Mouse (Mus musculus) neural tube, embryonic 14.5 days (tissue): Measurements from ENCODE around the gene Olfr31. TPM values are rescaled to one million over a fixed set of nuclear protein-coding genes. Genes with fewer than 3 reads are reported as not detected.

Experiments used
- ATAC-seq: fragments of 200-750 bp; cut with Nextera tagmentation; 2 replicates; pipeline ENCODE4 v1.8.0; 2017; ENCODE audit warnings: low read depth, mild to moderate bottlenecking, moderate TSS enrichment, moderate library complexity
- H3K27ac ChIP-seq: fragments of 300-500 bp; sonication (generic); 2 replicates; pipeline ENCODE4 v1.5.1; 2014; ENCODE audit warnings: low read depth, mild to moderate bottlenecking, control low read depth, low read length, moderate library complexity, mixed read lengths
- H3K27me3 ChIP-seq: fragments of 300-500 bp; sonication (generic); 2 replicates; pipeline ENCODE4 v1.6.1; 2014; ENCODE audit warnings: low read length; ENCODE audit not compliant: control insufficient read depth, insufficient read depth
- H3K36me3 ChIP-seq: fragments of 300-500 bp; sonication (generic); 2 replicates; pipeline ENCODE4 v1.6.1; 2014; ENCODE audit warnings: low read length, mixed read lengths; ENCODE audit not compliant: control insufficient read depth, insufficient read depth
- H3K4me1 ChIP-seq: fragments of 300-500 bp; sonication (generic); 2 replicates; pipeline ENCODE4 v1.6.1; 2014; ENCODE audit warnings: low read length; ENCODE audit not compliant: control insufficient read depth, insufficient read depth
- H3K4me2 ChIP-seq: fragments of 300-500 bp; sonication (generic); 2 replicates; pipeline ENCODE4 v1.6.1; 2014; ENCODE audit warnings: mild to moderate bottlenecking, low read depth, low read length, control low read depth
- H3K4me3 ChIP-seq: fragments of 300-500 bp; sonication (generic); 2 replicates; pipeline ENCODE4 v1.5.1; 2014; ENCODE audit warnings: low read depth, low read length, control low read depth, mixed read lengths
- H3K9ac ChIP-seq: fragments of 300-500 bp; sonication (generic); replicated peaks from 2 replicates; pipeline ENCODE4 v1.6.1; 2014; ENCODE audit warnings: low read depth, mild to moderate bottlenecking, control low read depth, low read length, mixed read lengths
- H3K9me3 ChIP-seq: fragments of 300-500 bp; sonication (generic); 2 replicates; pipeline ENCODE4 v1.6.1; 2016; ENCODE audit warnings: low read length; ENCODE audit not compliant: control insufficient read depth
- WGBS: fragments of 180-500 bp; shearing (Covaris S2); extraction: QIAGEN DNeasy Blood & Tissue Kit; methylation state at CpG from one replicate; pipeline ENCODE4 v1.1.7; 2014; 5-methylcytosine and 5-hydroxymethylcytosine counted together
- polyA plus RNA-seq: library from polyadenylated mRNA; unstranded; fragments of >200 nt; fragmentation: Nextera tagmentation; extraction: Ambion mirVana; gene quantifications from 2 replicates; pipeline ENCODE4 v1.2.1, GENCODE M21; 2014

Olfr31 gene
- 0.09 TPM in 1 of 2 replicates, not detected in the other for polyA plus RNA-seq

- ATAC-seq = no peak
- H3K27me3 ChIP-seq = no peaks in the 10 kb centered on the region
- H3K4me2 ChIP-seq = no peak within 1 kb of the TSS
- no peak within 1 kb of the TSS for H3K27ac ChIP-seq
- no peaks in the 10 kb centered on the region for H3K9me3 ChIP-seq
- H3K36me3 ChIP-seq = no peaks in the 10 kb centered on the region
- H3K4me1 ChIP-seq = no peaks in the 10 kb centered on the region
- H3K9ac ChIP-seq = no peak within 1 kb of the TSS
- no peak within 1 kb of the TSS for H3K4me3 ChIP-seq
These were observed at the start of gene Olfr31 for GRCm38 (mm10) chr14:14322528-14322927. Gene Olfr31, plus strand, starts transcription at chr14:14322828.

GRCm38 (mm10) chr14:14294426-14294825, 28.2 kb upstream of the Olfr31 start:
- no peak overlapping the region for H3K9ac ChIP-seq
- ATAC-seq = no peak
- H3K9me3 ChIP-seq = no peaks in the 10 kb centered on the region
- H3K36me3 ChIP-seq = no peaks in the 10 kb centered on the region
- H3K4me3 ChIP-seq = no peak overlapping the region
- WGBS = 76% methylated on average over 7 of the region's 7 CpGs
- H3K4me1 ChIP-seq = no peaks in the 10 kb centered on the region
- H3K27ac ChIP-seq = no peak overlapping the region
- no peaks in the 10 kb centered on the region for H3K27me3 ChIP-seq
- H3K4me2 ChIP-seq = no peak overlapping the region

- no peaks in the 10 kb centered on the region for H3K36me3 ChIP-seq
- 62% methylated on average over 16 of the region's 16 CpGs for WGBS
- H3K9ac ChIP-seq = no peak overlapping the region
- H3K27me3 ChIP-seq = no peaks in the 10 kb centered on the region
- H3K4me3 ChIP-seq = no peak overlapping the region
- H3K4me2 ChIP-seq = no peak overlapping the region
- ATAC-seq = no peak
- H3K4me1 ChIP-seq = no peaks in the 10 kb centered on the region
- no peak overlapping the region for H3K27ac ChIP-seq
- no peaks in the 10 kb centered on the region for H3K9me3 ChIP-seq
These were observed 13.7 kb upstream of the Olfr31 start for GRCm38 (mm10) chr14:14308938-14309337.

- ATAC-seq = no peak
- H3K4me2 ChIP-seq = no peak overlapping the region
- no peaks in the 10 kb centered on the region for H3K9me3 ChIP-seq
- 59% methylated on average over 14 of the region's 14 CpGs for WGBS
- no peak overlapping the region for H3K27ac ChIP-seq
- no peak overlapping the region for H3K4me3 ChIP-seq
- no peaks in the 10 kb centered on the region for H3K36me3 ChIP-seq
- H3K4me1 ChIP-seq = no peaks in the 10 kb centered on the region
- H3K9ac ChIP-seq = no peak overlapping the region
- H3K27me3 ChIP-seq = no peaks in the 10 kb centered on the region
These were observed 13.2 kb upstream of the Olfr31 start for GRCm38 (mm10) chr14:14309416-14309815.

- 8% methylated on average over 37 of the region's 40 CpGs for WGBS
- peaks cover 6% of the 10 kb centered on the region for H3K9me3 ChIP-seq
- peak; percentile 84 for ATAC-seq
These were observed 22.7 kb downstream of the Olfr31 start for GRCm38 (mm10) chr14:14345113-14345871.

GRCm38 (mm10) chr14:14345948-14346812, 23.6 kb downstream of the Olfr31 start, which contains the start of gene Il3ra:
Gene Il3ra, plus strand, starts transcription at chr14:14346275.
- ATAC-seq = peak; percentile 61
- Histone ChIP-seq H3K4me3 (peak within 1 kb of the TSS; percentile 65), H3K9me3 (peaks cover 12% of the 10 kb centered on the region), H3K4me1 (no peaks in the 10 kb centered on the region), H3K27ac (peak within 1 kb of the TSS; percentile 75), H3K9ac (peak within 1 kb of the TSS; percentile 66), H3K27me3 (no peaks in the 10 kb centered on the region), H3K4me2 (peak within 1 kb of the TSS; percentile 73), H3K36me3 (no peaks in the 10 kb centered on the region)
- WGBS = 6% methylated on average over 62 of the region's 69 CpGs

More at GRCm38 (mm10) chr14:14345113-14345871, 22.7 kb downstream of the Olfr31 start:
- Histone ChIP-seq H3K27ac (peak overlapping the region; percentile 75), H3K27me3 (no peaks in the 10 kb centered on the region), H3K36me3 (no peaks in the 10 kb centered on the region), H3K4me3 (peak overlapping the region; percentile 65), H3K9ac (peak overlapping the region; percentile 66), H3K4me2 (peak overlapping the region; percentile 73), H3K4me1 (no peaks in the 10 kb centered on the region)

GRCm38 (mm10) chr14:14346813-14347100, 24.1 kb downstream of the Olfr31 start:
- Histone ChIP-seq H3K36me3 (no peaks in the 10 kb centered on the region), H3K27me3 (no peaks in the 10 kb centered on the region), H3K9me3 (peaks cover 12% of the 10 kb centered on the region), H3K27ac (no peak overlapping the region; the same call in 1 of the 2 replicates), H3K4me3 (peak overlapping the region; percentile 65), H3K4me2 (peak overlapping the region; percentile 73), H3K9ac (peak overlapping the region; percentile 66), H3K4me1 (no peaks in the 10 kb centered on the region)
- WGBS = 30% methylated on average over 14 of the region's 16 CpGs
- ATAC-seq = peak; percentile 7

- H3K4me2 ChIP-seq = peak overlapping the region; percentile 73; the same call in 1 of the 2 replicates
- WGBS = 86% methylated on average over 15 of the region's 17 CpGs
- no peaks in the 10 kb centered on the region for H3K4me1 ChIP-seq
- no peaks in the 10 kb centered on the region for H3K36me3 ChIP-seq
- no peaks in the 10 kb centered on the region for H3K27me3 ChIP-seq
- peaks cover 12% of the 10 kb centered on the region for H3K9me3 ChIP-seq
- H3K9ac ChIP-seq = no peak overlapping the region
- H3K27ac ChIP-seq = no peak overlapping the region
- ATAC-seq = peak; percentile 12
- H3K4me3 ChIP-seq = no peak overlapping the region
These were observed 24.7 kb downstream of the Olfr31 start for GRCm38 (mm10) chr14:14347151-14347835.
